Mouse (Mus musculus) olfactory bulb, adult 2 months (tissue): ENCODE results near the gene Lage3.

Experiments used
- CTCF ChIP-seq: fragments of 200-500 bp; IDR thresholded peaks from 2 replicates; pipeline ENCODE4 v1.5.1; 2012; ENCODE audit warnings: low read depth, mild to moderate bottlenecking, low read length, moderate library complexity; ENCODE audit not compliant: insufficient read depth
- POLR2A ChIP-seq: fragments of 200-500 bp; IDR thresholded peaks from 2 replicates; pipeline ENCODE4 v1.6.1; 2012; ENCODE audit warnings: mild to moderate bottlenecking, low read depth, low read length, moderate library complexity; ENCODE audit not compliant: insufficient read depth

- TF ChIP-seq CTCF = no peak
- no peak for TF ChIP-seq POLR2A
These were observed 14.9 kb upstream of the Lage3 start for GRCm38 (mm10) chrX:74368209-74368909.
